Mouse (Mus musculus) Patski (cell line): ENCODE measurements around the gene Gatd1. TPM values are rescaled to one million over a fixed set of nuclear protein-coding genes. Genes with fewer than 3 reads are reported as not detected.

Source experiments
- ATAC-seq: fragments of 100-300 bp; one replicate; pipeline ENCODE4 v1.8.0; 2021
- CTCF ChIA-PET: fragments of 350-600 bp; sonication (Branson Sonifier 250); formaldehyde crosslinking; loops from one replicate; lab custom pipeline; 2022; ENCODE audit warnings: inconsistent platforms; lab: Charles Lee
- POLR2A ChIA-PET: fragments of 350-600 bp; sonication (Branson Sonifier 250); formaldehyde crosslinking; loops from one replicate; lab custom pipeline; 2022; ENCODE audit warnings: antibody characterized with exemption, inconsistent platforms; lab: Charles Lee
- DNase-seq: peaks from one replicate; pipeline ENCODE4 v3.0.0-alpha.2; 2011; ENCODE audit warnings: low read depth, low spot score
- H3K27me3 ChIP-seq: fragments of 371-371 bp; one replicate; pipeline ENCODE4 v1.5.1; 2021
- CTCF ChIP-seq: fragments of 100-300 bp; IDR thresholded peaks from one replicate; pipeline ENCODE4 v1.5.1; 2021
- in situ Hi-C: fragments of 300-500 bp; cut with MboI; formaldehyde crosslinking; loops from 3 replicates; pipeline ENCODE4 v1.11.1; 2018; ENCODE audit warnings: low pct_unique_long_range_greater_than_20kb, mixed read lengths
- polyA plus RNA-seq: library from polyadenylated mRNA; unstranded; gene quantifications from one replicate; pipeline ENCODE4 v1.2.3, GENCODE M21; 2021

Gene Gatd1
- polyA plus RNA-seq, 1 experiment from 2014 or later, result 38.7 TPM

GRCm38 (mm10) chr7:141363106-141363751, 50.7 kb downstream of the Gatd1 start:
- no peaks in the 10 kb centered on the region for H3K27me3 ChIP-seq
- POLR2A ChIA-PET, result interaction anchor here (0.6 to 1.1 kb wide), 3 partner anchors 25 to 45 kb away, joined by 3 read pairs; partner anchors contain the start of genes Eps8l2 and Taldo1
- TF ChIP-seq CTCF, result no peak

GRCm38 (mm10) chr7:141361510-141361909, 52.4 kb downstream of the Gatd1 start:
- ATAC-seq, result no peak
- ChIA-PET CTCF (interaction anchor here (1.3 to 2.2 kb wide), 3 partner anchors 14 to 47 kb away, joined by 3 to 6 read pairs (median 4); partner anchors contain the start of gene Eps8l2), POLR2A (interaction anchor here (1.2 to 2.6 kb wide), 3 partner anchors 10 to 22 kb away, joined by 3 to 8 read pairs (median 5); partner anchors contain the start of gene Eps8l2)
- DNase-seq, result no peak
- no peaks in the 10 kb centered on the region for H3K27me3 ChIP-seq
- in situ Hi-C loops, result no loop called here
- no peak for TF ChIP-seq CTCF

More at GRCm38 (mm10) chr7:141363106-141363751, 50.7 kb downstream of the Gatd1 start:
- ATAC-seq, result peak; percentile 67
- DNase-seq, result no peak
- in situ Hi-C loops, result no loop called here
- CTCF ChIA-PET, result interaction anchor here (1.1 to 2.0 kb wide), 7 partner anchors 12 to 187 kb away, joined by 3 to 10 read pairs (median 5); partner anchors contain the start of genes Deaf1, Taldo1 and Tmem80

Other genes starting within 250 kb of the Gatd1 start
- gene Rnh1, start 241.3 kb downstream of the Gatd1 start, polyA plus RNA-seq, result 292 TPM
- gene Hras, start 220.1 kb downstream of the Gatd1 start, polyA plus RNA-seq, result 80.1 TPM
- 13.7 TPM for gene Lrrc56, start 220.0 kb downstream of the Gatd1 start, polyA plus RNA-seq
- gene Lmntd2, start 200.1 kb downstream of the Gatd1 start, polyA plus RNA-seq, result 4.5 TPM
- 48.3 TPM for gene Rassf7, start 198.3 kb downstream of the Gatd1 start, polyA plus RNA-seq
- gene Phrf1, start 185.4 kb downstream of the Gatd1 start, polyA plus RNA-seq, result 68.6 TPM
- 10.5 TPM for gene Irf7, start 147.7 kb downstream of the Gatd1 start, polyA plus RNA-seq
- not detected for gene Cdhr5, start 137.3 kb downstream of the Gatd1 start, polyA plus RNA-seq
- gene Sct, start 135.0 kb downstream of the Gatd1 start, polyA plus RNA-seq, result not detected
- gene Drd4, start 122.1 kb downstream of the Gatd1 start, polyA plus RNA-seq, result not detected
- 62.1 TPM for gene Deaf1, start 86.4 kb downstream of the Gatd1 start, polyA plus RNA-seq
- gene Tmem80, start 86.4 kb downstream of the Gatd1 start, polyA plus RNA-seq, result 34.0 TPM
- 114 TPM for gene Eps8l2, start 75.3 kb downstream of the Gatd1 start, polyA plus RNA-seq
- 512 TPM for gene Taldo1, start 21.9 kb downstream of the Gatd1 start, polyA plus RNA-seq
- 0.04 TPM for gene Cend1, start 15.4 kb upstream of the Gatd1 start, polyA plus RNA-seq
- gene Slc25a22, start 23.8 kb upstream of the Gatd1 start, polyA plus RNA-seq, result 20.6 TPM
- 4.9 TPM for gene Pidd1, start 29.9 kb upstream of the Gatd1 start, polyA plus RNA-seq
- 1,558 TPM for gene Rplp2, start 33.2 kb upstream of the Gatd1 start, polyA plus RNA-seq
- gene Pnpla2, start 41.1 kb upstream of the Gatd1 start, polyA plus RNA-seq, result 90.7 TPM
- gene Cracr2b, start 47.0 kb upstream of the Gatd1 start, polyA plus RNA-seq, result 9.9 TPM
- 551 TPM for gene Cd151, start 53.3 kb upstream of the Gatd1 start, polyA plus RNA-seq
- 55.2 TPM for gene Polr2l, start 61.0 kb upstream of the Gatd1 start, polyA plus RNA-seq
- gene Tspan4, start 61.1 kb upstream of the Gatd1 start, polyA plus RNA-seq, result 479 TPM
- gene Chid1, start 125.7 kb upstream of the Gatd1 start, polyA plus RNA-seq, result 41.6 TPM
- 76.4 TPM for gene Ap2a2, start 148.0 kb upstream of the Gatd1 start, polyA plus RNA-seq
- 0.05 TPM for gene Muc6, start 241.2 kb upstream of the Gatd1 start, polyA plus RNA-seq